18 mouse cellular contexts compared by ENCODE assay signal in the genomic region with DNA sequence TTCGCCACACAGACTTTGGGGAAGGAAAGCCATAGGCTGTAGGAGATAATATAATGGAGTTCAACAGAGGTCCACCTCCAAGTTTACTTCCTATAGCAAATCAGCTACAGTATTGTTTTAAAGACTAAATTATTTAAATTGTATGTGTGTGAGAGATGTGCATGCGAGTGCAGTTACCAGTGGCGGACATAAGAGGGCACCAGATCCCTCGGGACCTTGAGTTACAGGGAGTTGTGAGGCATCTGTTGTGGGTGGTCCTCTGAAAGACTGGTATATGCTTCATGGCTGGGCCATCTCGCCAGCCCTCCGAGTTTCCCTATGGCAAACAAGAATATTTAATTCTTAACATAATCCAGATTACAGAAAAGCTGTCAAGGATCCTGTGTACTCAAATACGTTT.
DNase-seq lines count a peak whose midpoint lies in the region; ATAC-seq and TF ChIP-seq lines count a peak whose summit lies in the region.
"Had no signal": no experiment of that assay in that cellular context is flagged by ENCODE, and none has a peak within 500 bp of the region (broad histone marks: within the 10 kb centered on the region; RNA-seq: fewer than 3 reads in every experiment).

No protein-coding gene starts in this region.

- TF ChIP-seq EP300 in liver, embryonic 14.5 days (IDR thresholded peaks at IDR 0.05; ENCODE audit: low read depth): no peak
- TF ChIP-seq EP300 in liver, postnatal 0 days (IDR thresholded peaks at IDR 0.05; ENCODE audit: low read depth): no peak
- no peak for TF ChIP-seq EP300 in MEL (IDR thresholded peaks at IDR 0.05; ENCODE audit: low read depth in 1 of 2, low read length in 2 of 2)

- no peak for TF ChIP-seq POLR2A in MEL (IDR thresholded peaks at IDR 0.05; ENCODE audit: control insufficient read depth in 1 of 2, insufficient read depth in 1 of 2, low read depth in 1 of 2, low read length in 2 of 2, poor library complexity in 1 of 2)
- no peak for TF ChIP-seq POLR2A in small intestine, adult 2 months (IDR thresholded peaks at IDR 0.05; ENCODE audit: low read depth, low read length)

- H3K36me3 ChIP-seq in forebrain, postnatal 0 days (ENCODE audit: insufficient read depth): no peaks in the 10 kb centered on the region
- no peaks in the 10 kb centered on the region for H3K36me3 ChIP-seq in forebrain, embryonic 13.5 days (ENCODE audit: poor library complexity, severe bottlenecking)
- no peaks in the 10 kb centered on the region for H3K36me3 ChIP-seq in liver, embryonic 14.5 days (replicated peaks; ENCODE audit: control insufficient read depth, insufficient read depth, low read depth)
- H3K36me3 ChIP-seq in liver, postnatal 0 days (replicated peaks; ENCODE audit: insufficient read depth, low read length): no peaks in the 10 kb centered on the region
- no peaks in the 10 kb centered on the region for H3K36me3 ChIP-seq in MEL (ENCODE audit: control insufficient read depth in 1 of 2, insufficient read depth in 2 of 2, low read length in 2 of 2)
- H3K36me3 ChIP-seq in small intestine, adult 2 months (ENCODE audit: control insufficient read depth, insufficient read depth, low read length): no peaks in the 10 kb centered on the region
- H3K36me3 ChIP-seq: forebrain, embryonic 15.5 days; heart, embryonic 15.5 days; hindbrain, embryonic 12.5 days; limb, embryonic 12.5 days had no signal

- 0 out of 2 replicates have a peak, but pooled peaks have one; percentile 7 for TF ChIP-seq CTCF in forebrain, postnatal 0 days (IDR thresholded peaks at IDR 0.05; ENCODE audit: low read depth)
- TF ChIP-seq CTCF in liver, embryonic 14.5 days (IDR thresholded peaks at IDR 0.05; ENCODE audit: low read depth): peak; percentile 30; the same call in 1 of the 2 replicates
- TF ChIP-seq CTCF in liver, postnatal 0 days (IDR thresholded peaks at IDR 0.05; ENCODE audit: low read depth): no peak; the same call in 1 of the 2 replicates
- peak in 2 of 3 experiments; percentile 27 to 37; a peak in 2 of 6 replicates for TF ChIP-seq CTCF in MEL (IDR thresholded peaks at IDR 0.05 in 2 of 3, conservative IDR thresholded peaks at IDR 0.05 in 1 of 3; ENCODE audit: control insufficient read depth in 1 of 3, insufficient read depth in 1 of 3, low read depth in 2 of 3, low read length in 3 of 3, poor library complexity in 1 of 3, severe bottlenecking in 1 of 3)
- TF ChIP-seq CTCF in small intestine, adult 2 months (IDR thresholded peaks at IDR 0.05; ENCODE audit: extremely low read depth, insufficient read length, insufficient replicate concordance, low read depth, low read length): peak; percentile 13; the same call in 1 of the 2 replicates

- no peak overlapping the region for H3K4me2 ChIP-seq in forebrain, postnatal 0 days (ENCODE audit: low read depth)
- H3K4me2 ChIP-seq in forebrain, embryonic 13.5 days: no peak overlapping the region
- no peak overlapping the region for H3K4me2 ChIP-seq in liver, embryonic 14.5 days (ENCODE audit: low read depth)
- no peak overlapping the region for H3K4me2 ChIP-seq in liver, postnatal 0 days (ENCODE audit: low read depth, low read length)
- H3K4me2 ChIP-seq: forebrain, embryonic 15.5 days; heart, embryonic 15.5 days; hindbrain, embryonic 12.5 days; limb, embryonic 12.5 days had no signal

- DNase-seq in forebrain, postnatal 0 days: no peak
- DNase-seq in liver, embryonic 14.5 days (ENCODE audit: low read depth in 3 of 3, low spot score in 3 of 3): no peak
- DNase-seq in liver, postnatal 0 days: no peak
- DNase-seq in MEL (ENCODE audit: low read depth, low spot score): peak; percentile 12
- no peak for DNase-seq in adrenal gland, adult 2 months
- no peak for DNase-seq in right cerebral cortex, postnatal 10 days (ENCODE audit: low spot score in 2 of 2)
- DNase-seq: cerebellum, adult 8-10 months; kidney, adult 11 months; layer of hippocampus, postnatal 36 days; lung, adult 18-20 months; right cerebral cortex, postnatal 25 days had no signal

- H3K79me2 ChIP-seq in MEL (ENCODE audit: control insufficient read depth, insufficient read depth, low read length, poor library complexity): no peaks in the 10 kb centered on the region

- H3K4me3 ChIP-seq in forebrain, postnatal 0 days (ENCODE audit: low read depth, low read length): no peak overlapping the region
- no peak overlapping the region for H3K4me3 ChIP-seq in forebrain, embryonic 13.5 days
- no peak overlapping the region for H3K4me3 ChIP-seq in liver, embryonic 14.5 days (ENCODE audit: insufficient read depth in 1 of 2, low read depth in 2 of 2, low read length in 2 of 2)
- H3K4me3 ChIP-seq in liver, postnatal 0 days (ENCODE audit: low read depth, low read length): no peak overlapping the region
- H3K4me3 ChIP-seq in MEL (ENCODE audit: control insufficient read depth in 1 of 2, insufficient read depth in 1 of 2, low read depth in 2 of 2, low read length in 2 of 2): no peak overlapping the region
- H3K4me3 ChIP-seq in small intestine, adult 2 months (ENCODE audit: low read depth, low read length): no peak overlapping the region
- H3K4me3 ChIP-seq: forebrain, embryonic 15.5 days; heart, embryonic 15.5 days; hindbrain, embryonic 12.5 days; limb, embryonic 12.5 days had no signal

- no peaks in the 10 kb centered on the region for H3K27me3 ChIP-seq in forebrain, postnatal 0 days (ENCODE audit: insufficient read depth, low read length)
- no peaks in the 10 kb centered on the region for H3K27me3 ChIP-seq in forebrain, embryonic 13.5 days
- no peaks in the 10 kb centered on the region for H3K27me3 ChIP-seq in liver, embryonic 14.5 days (ENCODE audit: control insufficient read depth, insufficient read depth, low read length)
- H3K27me3 ChIP-seq in liver, postnatal 0 days (ENCODE audit: insufficient read depth, low read length): no peaks in the 10 kb centered on the region
- no peaks in the 10 kb centered on the region for H3K27me3 ChIP-seq in MEL (ENCODE audit: control insufficient read depth in 1 of 2, insufficient read depth in 2 of 2, low read length in 2 of 2)
- H3K27me3 ChIP-seq in small intestine, adult 2 months (ENCODE audit: control insufficient read depth, insufficient read depth, low read length): no peaks in the 10 kb centered on the region
- H3K27me3 ChIP-seq: forebrain, embryonic 15.5 days; heart, embryonic 15.5 days; hindbrain, embryonic 12.5 days; limb, embryonic 12.5 days had no signal

- no peak for ATAC-seq in forebrain, postnatal 0 days
- no peak for ATAC-seq in forebrain, embryonic 13.5 days
- ATAC-seq in liver, embryonic 14.5 days (ENCODE audit: insufficient read depth): no peak
- ATAC-seq in liver, postnatal 0 days: no peak
- ATAC-seq: forebrain, embryonic 15.5 days; midbrain, embryonic 16.5 days had no signal

- no peak for TF ChIP-seq RAD21 in MEL (IDR thresholded peaks at IDR 0.05; ENCODE audit: low read depth, low read length)

- no peak overlapping the region for H3K9ac ChIP-seq in forebrain, postnatal 0 days
- H3K9ac ChIP-seq in forebrain, embryonic 13.5 days: no peak overlapping the region
- H3K9ac ChIP-seq in liver, embryonic 14.5 days (replicated peaks): no peak overlapping the region
- H3K9ac ChIP-seq in liver, postnatal 0 days (replicated peaks): no peak overlapping the region
- no peak overlapping the region for H3K9ac ChIP-seq in MEL (ENCODE audit: control insufficient read depth, low read depth, low read length, poor library complexity, severe bottlenecking)
- H3K9ac ChIP-seq: forebrain, embryonic 15.5 days; heart, embryonic 15.5 days; hindbrain, embryonic 12.5 days; limb, embryonic 12.5 days had no signal

- H3K9me3 ChIP-seq in forebrain, postnatal 0 days (ENCODE audit: low read length): no peaks in the 10 kb centered on the region
- H3K9me3 ChIP-seq in forebrain, embryonic 13.5 days (replicated peaks): no peaks in the 10 kb centered on the region
- no peaks in the 10 kb centered on the region for H3K9me3 ChIP-seq in liver, embryonic 14.5 days (ENCODE audit: control insufficient read depth, low read length)
- H3K9me3 ChIP-seq in liver, postnatal 0 days (ENCODE audit: low read length): no peaks in the 10 kb centered on the region
- no peaks in the 10 kb centered on the region for H3K9me3 ChIP-seq in MEL (replicated peaks; ENCODE audit: insufficient read depth, low read length)
- H3K9me3 ChIP-seq: forebrain, embryonic 15.5 days; heart, embryonic 15.5 days; hindbrain, embryonic 12.5 days had no signal

- H3K4me1 ChIP-seq in forebrain, postnatal 0 days (ENCODE audit: insufficient read depth): no peaks in the 10 kb centered on the region
- no peaks in the 10 kb centered on the region for H3K4me1 ChIP-seq in forebrain, embryonic 13.5 days
- no peaks in the 10 kb centered on the region for H3K4me1 ChIP-seq in liver, embryonic 14.5 days (replicated peaks; ENCODE audit: control insufficient read depth in 2 of 2, insufficient read depth in 2 of 2, low read length in 1 of 2)
- no peaks in the 10 kb centered on the region for H3K4me1 ChIP-seq in liver, postnatal 0 days (ENCODE audit: insufficient read depth)
- no peaks in the 10 kb centered on the region for H3K4me1 ChIP-seq in MEL (ENCODE audit: control insufficient read depth in 1 of 2, insufficient read depth in 2 of 2, low read length in 2 of 2)
- no peaks in the 10 kb centered on the region for H3K4me1 ChIP-seq in small intestine, adult 2 months (ENCODE audit: control insufficient read depth, insufficient read depth, insufficient read length, low read length)
- H3K4me1 ChIP-seq: heart, embryonic 15.5 days had no signal

- 94% methylated on average over 7 of the region's 7 CpGs for WGBS in forebrain, postnatal 0 days
- 95% methylated on average over 7 of the region's 7 CpGs for WGBS in forebrain, embryonic 13.5 days
- WGBS in liver, embryonic 14.5 days (ENCODE audit: insufficient replicate concordance): 65% methylated on average over 7 of the region's 7 CpGs
- WGBS in liver, postnatal 0 days (ENCODE audit: insufficient replicate concordance): 87% methylated on average over 7 of the region's 7 CpGs
- WGBS in small intestine, adult 2 months: 94% methylated on average over 7 of the region's 7 CpGs

- H3K27ac ChIP-seq in forebrain, postnatal 0 days (ENCODE audit: low read depth, low read length): no peak overlapping the region
- no peak overlapping the region for H3K27ac ChIP-seq in forebrain, embryonic 13.5 days
- no peak overlapping the region for H3K27ac ChIP-seq in liver, embryonic 14.5 days
- no peak overlapping the region for H3K27ac ChIP-seq in liver, postnatal 0 days (ENCODE audit: low read depth)
- no peak overlapping the region for H3K27ac ChIP-seq in MEL (ENCODE audit: control insufficient read depth, low read depth, low read length)
- no peak overlapping the region for H3K27ac ChIP-seq in small intestine, adult 2 months (ENCODE audit: insufficient read depth, low read depth, low read length)
- H3K27ac ChIP-seq: forebrain, embryonic 15.5 days; heart, embryonic 15.5 days; hindbrain, embryonic 12.5 days; limb, embryonic 12.5 days had no signal

TF ChIP-seq in MEL, 35 proteins besides CTCF, POLR2A, EP300 and RAD21 (continues in another document):
- TF ChIP-seq GATA1 (IDR thresholded peaks at IDR 0.05; ENCODE audit: low read depth, low read length) (no peak), MAFK (IDR thresholded peaks at IDR 0.05; ENCODE audit: borderline replicate concordance, low read depth, low read length) (no peak), RCOR1 (IDR thresholded peaks at IDR 0.05; ENCODE audit: low read depth, low read length) (no peak), USF2 (IDR thresholded peaks at IDR 0.05; ENCODE audit: borderline replicate concordance in 1 of 2, insufficient read depth in 1 of 2, low read depth in 1 of 2, low read length in 2 of 2) (no peak), ZNF384 (IDR thresholded peaks at IDR 0.05; ENCODE audit: low read depth, low read length) (no peak)
